Mouse (Mus musculus): ENCODE results near the gene Cfap36. TPM values are rescaled to one million over a fixed set of nuclear protein-coding genes. Genes with fewer than 3 reads are reported as not detected.

The Cfap36 gene
- polyA plus RNA-seq (2014; fragmentation: Nextera tagmentation; extraction: Ambion mirVana) = 61.4 and 62.0 TPM in 2 replicates

DNA sequence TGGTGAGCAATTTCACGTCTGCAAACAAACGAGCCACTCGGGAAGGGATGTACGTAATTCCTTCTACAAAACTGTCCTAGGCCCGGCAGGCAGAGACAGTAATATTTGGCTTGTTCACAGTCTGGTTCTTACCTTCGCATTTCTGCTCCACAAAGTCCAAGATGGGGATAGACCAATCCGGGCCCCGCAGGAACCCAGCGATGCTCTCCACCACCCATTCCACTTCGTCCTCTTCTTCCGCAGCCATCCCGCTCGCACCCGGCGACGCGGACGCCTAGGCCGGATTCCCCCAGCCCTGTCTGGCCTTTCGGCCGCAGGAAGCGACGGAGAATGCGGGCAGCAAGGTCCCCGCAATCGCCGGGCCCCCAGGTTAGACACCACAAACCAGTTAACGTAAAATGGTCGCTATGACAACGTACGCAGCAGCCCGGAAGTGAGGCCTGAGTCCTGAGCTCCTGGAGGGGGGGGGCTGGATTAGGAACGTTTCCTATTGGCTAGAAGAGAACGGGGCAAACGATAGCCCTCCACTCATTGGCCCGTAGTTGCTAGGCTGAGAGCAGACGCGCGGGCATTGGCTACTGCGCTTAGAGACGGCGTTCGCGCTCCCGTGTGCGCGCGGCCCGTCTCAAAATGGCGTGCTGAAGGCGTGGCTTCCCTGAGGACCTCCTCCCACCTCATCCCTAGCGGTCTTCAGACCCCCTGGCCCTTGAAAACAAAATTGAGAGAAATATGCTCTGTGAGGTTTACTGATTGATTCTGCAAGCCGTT lies at the start of gene Cfap36:
TSS of gene Cfap36 (minus strand) at position 527 of the 768 bp plus-strand sequence.
- H3K27me3 ChIP-seq (ENCODE audit: control insufficient read depth, insufficient read depth, low read length) = no peaks in the 10 kb centered on the region
- ATAC-seq (ENCODE audit: insufficient number of reproducible peaks, low FRiP score, low TSS enrichment, low read depth) (peak; percentile 100), DNase-seq (ENCODE audit: low spot score) (peak; percentile 91)
- peaks cover 3% of the 10 kb centered on the region; the same call in 1 of the 2 replicates for H3K4me1 ChIP-seq (ENCODE audit: control insufficient read depth, insufficient read depth, low read length)
- WGBS = under 1% methylated on average over 53 of the region's 53 CpGs
- peak within 1 kb of the TSS; percentile 73 for H3K4me2 ChIP-seq (ENCODE audit: low read depth, severe bottlenecking)
- H3K27ac ChIP-seq (replicated peaks; ENCODE audit: low read depth, low read length) = peak within 1 kb of the TSS; percentile 33; the same call in 1 of the 2 replicates
- H3K9ac ChIP-seq (ENCODE audit: low read length) = peak within 1 kb of the TSS; percentile 76
- H3K4me3 ChIP-seq (ENCODE audit: low read depth, low read length) = peak within 1 kb of the TSS; percentile 82
- H3K9me3 ChIP-seq (ENCODE audit: control insufficient read depth, low read length) = no peaks in the 10 kb centered on the region
- peaks cover under 1% of the 10 kb centered on the region; the same call in 1 of the 2 replicates for H3K36me3 ChIP-seq (ENCODE audit: control insufficient read depth, insufficient read depth, low read length)

DNA sequence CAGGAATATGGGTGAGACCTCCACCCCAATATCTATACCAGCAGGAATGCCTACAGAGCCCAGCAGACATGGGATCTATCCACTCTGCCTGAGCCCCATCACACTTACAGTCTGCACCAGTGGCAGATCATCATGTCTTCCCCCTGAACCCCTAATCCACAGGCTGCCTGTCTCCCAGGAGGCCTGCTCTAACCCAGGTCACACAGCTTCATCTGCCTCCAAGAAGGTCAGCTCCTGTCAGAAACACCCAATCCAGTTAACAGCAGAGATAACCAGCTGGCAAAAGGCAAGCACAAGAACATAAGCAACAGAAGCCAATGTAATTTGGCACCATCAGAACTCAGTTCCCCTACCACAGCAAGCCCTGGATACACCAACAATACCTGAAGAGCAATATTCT lies 40.1 kb upstream of the Cfap36 start:
- Histone ChIP-seq H3K4me1 (ENCODE audit: control insufficient read depth, insufficient read depth, low read length) (no peaks in the 10 kb centered on the region), H3K36me3 (ENCODE audit: control insufficient read depth, insufficient read depth, low read length) (no peaks in the 10 kb centered on the region), H3K9me3 (ENCODE audit: control insufficient read depth, low read length) (no peaks in the 10 kb centered on the region), H3K4me3 (ENCODE audit: low read depth, low read length) (no peak overlapping the region), H3K9ac (ENCODE audit: low read length) (no peak overlapping the region), H3K27me3 (ENCODE audit: control insufficient read depth, insufficient read depth, low read length) (no peaks in the 10 kb centered on the region), H3K27ac (replicated peaks; ENCODE audit: low read depth, low read length) (no peak overlapping the region), H3K4me2 (ENCODE audit: low read depth, severe bottlenecking) (no peak overlapping the region)
- ATAC-seq (ENCODE audit: insufficient number of reproducible peaks, low FRiP score, low TSS enrichment, low read depth) = no peak
- DNase-seq (ENCODE audit: low spot score) = no peak

DNA sequence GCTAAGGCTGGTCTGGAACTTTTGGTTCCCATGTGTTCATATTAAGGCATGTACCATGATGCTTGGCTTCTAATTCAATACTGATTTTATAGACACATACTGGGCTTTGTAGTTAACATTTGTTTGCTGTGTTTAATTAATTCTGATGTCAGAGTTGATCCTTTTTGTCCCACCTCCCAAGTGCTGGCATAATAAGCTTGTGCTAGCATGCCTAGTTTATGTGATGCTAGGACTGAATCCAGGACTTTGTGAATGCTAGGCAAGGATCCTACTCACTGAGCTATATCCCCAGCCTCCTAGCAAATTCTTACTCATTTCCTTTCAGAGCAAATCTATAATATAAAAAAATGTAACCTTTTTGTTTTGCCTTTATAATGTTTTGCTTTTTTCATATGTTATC lies 38.8 kb upstream of the Cfap36 start:
- Histone ChIP-seq H3K36me3 (ENCODE audit: control insufficient read depth, insufficient read depth, low read length) (no peaks in the 10 kb centered on the region), H3K27ac (replicated peaks; ENCODE audit: low read depth, low read length) (no peak overlapping the region), H3K4me1 (ENCODE audit: control insufficient read depth, insufficient read depth, low read length) (no peaks in the 10 kb centered on the region), H3K4me3 (ENCODE audit: low read depth, low read length) (no peak overlapping the region), H3K27me3 (ENCODE audit: control insufficient read depth, insufficient read depth, low read length) (no peaks in the 10 kb centered on the region), H3K9ac (ENCODE audit: low read length) (no peak overlapping the region), H3K9me3 (ENCODE audit: control insufficient read depth, low read length) (no peaks in the 10 kb centered on the region), H3K4me2 (ENCODE audit: low read depth, severe bottlenecking) (no peak overlapping the region)
- no peak for DNase-seq (ENCODE audit: low spot score)
- ATAC-seq (ENCODE audit: insufficient number of reproducible peaks, low FRiP score, low TSS enrichment, low read depth) = no peak

DNA sequence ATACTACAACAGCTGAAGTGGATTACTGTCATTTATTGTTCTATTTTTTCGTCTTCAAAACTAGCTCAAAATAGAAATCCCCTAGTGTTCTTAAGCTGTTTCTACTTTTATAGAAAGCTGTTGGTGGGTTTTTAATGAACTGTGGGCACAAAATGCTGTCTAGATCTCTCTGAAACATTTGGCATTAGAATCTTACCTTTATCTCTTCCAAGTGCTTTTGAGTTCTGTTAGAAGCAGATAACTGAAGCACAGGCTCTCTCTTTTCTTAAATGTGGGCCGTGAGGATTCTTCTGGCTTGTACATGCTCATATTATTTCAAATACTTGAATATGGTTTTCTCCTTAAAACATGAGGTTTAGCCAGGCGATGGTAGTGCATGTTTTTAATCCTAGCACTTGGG lies 27.5 kb upstream of the Cfap36 start:
- 83% methylated on average over 3 of the region's 3 CpGs for WGBS
- Histone ChIP-seq H3K9ac (ENCODE audit: low read length) (no peak overlapping the region), H3K27ac (replicated peaks; ENCODE audit: low read depth, low read length) (no peak overlapping the region), H3K9me3 (ENCODE audit: control insufficient read depth, low read length) (no peaks in the 10 kb centered on the region), H3K4me3 (ENCODE audit: low read depth, low read length) (no peak overlapping the region), H3K4me2 (ENCODE audit: low read depth, severe bottlenecking) (no peak overlapping the region), H3K4me1 (ENCODE audit: control insufficient read depth, insufficient read depth, low read length) (no peaks in the 10 kb centered on the region), H3K27me3 (ENCODE audit: control insufficient read depth, insufficient read depth, low read length) (no peaks in the 10 kb centered on the region), H3K36me3 (ENCODE audit: control insufficient read depth, insufficient read depth, low read length) (no peaks in the 10 kb centered on the region)
- DNase-seq (ENCODE audit: low spot score) = no peak
- ATAC-seq (ENCODE audit: insufficient number of reproducible peaks, low FRiP score, low TSS enrichment, low read depth) = no peak

DNA sequence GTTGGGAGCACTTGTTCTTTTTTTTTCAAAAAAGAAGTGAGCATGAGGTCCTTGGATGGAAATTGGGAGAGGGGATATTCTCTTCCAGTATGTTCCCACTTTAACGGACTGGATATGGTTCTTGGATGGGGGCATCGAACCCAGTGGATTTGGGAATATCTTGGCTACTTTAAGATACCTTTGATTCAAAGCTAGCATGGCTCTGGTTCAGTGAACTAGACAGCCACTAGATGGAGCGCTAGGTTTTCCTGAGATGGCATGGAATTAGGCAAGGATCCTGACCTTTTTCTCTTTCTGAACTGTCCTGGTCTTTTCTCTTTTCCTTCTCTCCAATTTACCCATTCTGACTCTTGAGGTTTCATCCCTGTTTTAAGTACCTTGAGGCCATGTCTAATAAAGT lies 20.6 kb upstream of the Cfap36 start:
- ATAC-seq (ENCODE audit: insufficient number of reproducible peaks, low FRiP score, low TSS enrichment, low read depth) = no peak
- 31% methylated on average over 3 of the region's 3 CpGs for WGBS

DNA sequence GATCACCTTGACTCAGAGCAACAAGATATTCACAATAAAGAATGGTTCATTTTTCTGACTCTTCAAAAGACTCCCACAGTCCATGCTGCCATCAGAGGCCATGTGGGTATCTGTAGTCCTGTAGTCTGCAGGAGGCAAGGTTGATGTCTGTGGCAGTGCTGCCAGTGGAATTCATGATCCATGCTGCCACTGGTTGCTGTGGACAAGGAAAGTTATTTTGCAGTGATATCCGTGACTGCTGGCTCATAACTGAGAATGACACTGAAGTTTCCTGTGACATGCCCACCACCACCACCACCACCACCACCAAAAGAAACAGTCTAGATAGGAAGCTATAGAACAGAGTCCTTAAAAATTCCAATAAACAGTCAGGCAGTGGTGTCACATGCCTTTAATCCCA lies 7.4 kb upstream of the Cfap36 start:
- H3K27me3 ChIP-seq (ENCODE audit: control insufficient read depth, insufficient read depth, low read length) = no peaks in the 10 kb centered on the region
- ATAC-seq (ENCODE audit: insufficient number of reproducible peaks, low FRiP score, low TSS enrichment, low read depth) = no peak
- 86% methylated on average over 1 of the region's 1 CpGs for WGBS

More for the DNA sequence above, 20.6 kb upstream of the Cfap36 start:
- H3K4me2 ChIP-seq (ENCODE audit: low read depth, severe bottlenecking) = no peak overlapping the region
- H3K27ac ChIP-seq (replicated peaks; ENCODE audit: low read depth, low read length) = no peak overlapping the region
- H3K27me3 ChIP-seq (ENCODE audit: control insufficient read depth, insufficient read depth, low read length) = no peaks in the 10 kb centered on the region
- H3K4me1 ChIP-seq (ENCODE audit: control insufficient read depth, insufficient read depth, low read length) = no peaks in the 10 kb centered on the region
- H3K36me3 ChIP-seq (ENCODE audit: control insufficient read depth, insufficient read depth, low read length) = no peaks in the 10 kb centered on the region
- H3K9me3 ChIP-seq (ENCODE audit: control insufficient read depth, low read length) = no peaks in the 10 kb centered on the region
- no peak overlapping the region for H3K9ac ChIP-seq (ENCODE audit: low read length)
- no peak overlapping the region for H3K4me3 ChIP-seq (ENCODE audit: low read depth, low read length)
- peak; percentile 43 for DNase-seq (ENCODE audit: low spot score)

DNA sequence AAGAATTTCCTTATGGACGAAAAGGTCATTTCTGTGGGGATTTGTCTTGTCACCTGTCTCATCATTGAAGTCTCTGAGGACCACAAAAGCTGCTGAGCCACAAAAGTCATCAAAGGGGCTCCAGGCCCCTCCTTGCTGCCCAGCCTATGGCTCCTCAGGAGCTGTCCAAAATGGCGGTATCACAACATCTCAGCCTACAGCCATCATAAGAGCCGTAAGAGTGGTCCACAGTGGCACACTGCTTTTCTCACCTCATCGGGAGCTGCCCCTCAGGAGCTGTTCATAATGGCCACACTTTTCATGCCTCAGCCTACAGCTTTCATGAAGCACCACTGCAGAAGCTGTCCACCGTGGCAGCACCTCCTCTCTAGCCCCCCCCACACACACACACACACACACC lies 1.2 kb upstream of the Cfap36 start:
- DNase-seq (ENCODE audit: low spot score) (no peak), ATAC-seq (ENCODE audit: insufficient number of reproducible peaks, low FRiP score, low TSS enrichment, low read depth) (no peak)
- Histone ChIP-seq H3K9me3 (ENCODE audit: control insufficient read depth, low read length) (no peaks in the 10 kb centered on the region), H3K27me3 (ENCODE audit: control insufficient read depth, insufficient read depth, low read length) (no peaks in the 10 kb centered on the region), H3K9ac (ENCODE audit: low read length) (no peak overlapping the region), H3K4me3 (ENCODE audit: low read depth, low read length) (no peak overlapping the region), H3K4me2 (ENCODE audit: low read depth, severe bottlenecking) (no peak overlapping the region), H3K27ac (replicated peaks; ENCODE audit: low read depth, low read length) (no peak overlapping the region), H3K4me1 (ENCODE audit: control insufficient read depth, insufficient read depth, low read length) (peaks cover 3% of the 10 kb centered on the region; the same call in 1 of the 2 replicates), H3K36me3 (ENCODE audit: control insufficient read depth, insufficient read depth, low read length) (no peaks in the 10 kb centered on the region)
- WGBS = 93% methylated on average over 5 of the region's 5 CpGs

More for the DNA sequence above, 7.4 kb upstream of the Cfap36 start:
- DNase-seq (ENCODE audit: low spot score) = no peak
- H3K9me3 ChIP-seq (ENCODE audit: control insufficient read depth, low read length) = no peaks in the 10 kb centered on the region
- no peaks in the 10 kb centered on the region for H3K4me1 ChIP-seq (ENCODE audit: control insufficient read depth, insufficient read depth, low read length)
- no peak overlapping the region for H3K4me2 ChIP-seq (ENCODE audit: low read depth, severe bottlenecking)
- no peak overlapping the region for H3K27ac ChIP-seq (replicated peaks; ENCODE audit: low read depth, low read length)
- no peak overlapping the region for H3K9ac ChIP-seq (ENCODE audit: low read length)
- no peak overlapping the region for H3K4me3 ChIP-seq (ENCODE audit: low read depth, low read length)
- no peaks in the 10 kb centered on the region for H3K36me3 ChIP-seq (ENCODE audit: control insufficient read depth, insufficient read depth, low read length)

DNA sequence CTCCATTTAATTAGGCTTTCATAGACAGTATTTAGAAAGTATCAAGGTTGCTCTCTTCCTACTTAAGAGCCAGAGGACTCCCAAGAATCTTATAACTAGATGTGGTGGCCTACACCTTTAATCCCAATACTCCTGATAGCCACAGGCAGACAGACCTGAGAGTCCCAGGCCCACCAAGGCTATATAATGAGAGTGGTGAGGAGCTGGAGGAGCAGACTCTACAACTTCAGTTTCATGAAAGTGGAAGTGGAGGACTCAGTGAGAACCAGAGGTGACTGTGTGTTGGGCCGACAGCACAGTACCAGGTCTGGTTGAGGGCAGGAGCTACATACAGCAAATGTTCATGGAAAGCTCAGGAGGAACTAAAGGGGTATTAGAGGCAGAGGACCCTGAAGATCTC lies 516 bp upstream of the Cfap36 start:
- Histone ChIP-seq H3K4me3 (ENCODE audit: low read depth, low read length) (peak overlapping the region; percentile 82; the same call in 1 of the 2 replicates), H3K36me3 (ENCODE audit: control insufficient read depth, insufficient read depth, low read length) (no peaks in the 10 kb centered on the region), H3K27me3 (ENCODE audit: control insufficient read depth, insufficient read depth, low read length) (no peaks in the 10 kb centered on the region), H3K27ac (replicated peaks; ENCODE audit: low read depth, low read length) (no peak overlapping the region), H3K9me3 (ENCODE audit: control insufficient read depth, low read length) (no peaks in the 10 kb centered on the region), H3K4me1 (ENCODE audit: control insufficient read depth, insufficient read depth, low read length) (peaks cover 3% of the 10 kb centered on the region; the same call in 1 of the 2 replicates), H3K9ac (ENCODE audit: low read length) (no peak overlapping the region), H3K4me2 (ENCODE audit: low read depth, severe bottlenecking) (peak overlapping the region; percentile 29; the same call in 1 of the 2 replicates)
- DNase-seq (ENCODE audit: low spot score) (no peak), ATAC-seq (ENCODE audit: insufficient number of reproducible peaks, low FRiP score, low TSS enrichment, low read depth) (peak; percentile 23)
- WGBS = 93% methylated on average over 1 of the region's 1 CpGs
